Mouse (Mus musculus) kidney, postnatal 0 days (tissue): ENCODE data around the gene 6430531B16Rik. TPM values are rescaled to one million over a fixed set of nuclear protein-coding genes. Genes with fewer than 3 reads are reported as not detected.

Experiments
- ATAC-seq: fragments of 200-750 bp; cut with Nextera tagmentation; replicated peaks from 2 replicates; pipeline ENCODE4 v1.8.0; 2017; ENCODE audit warnings: low read depth, moderate number of reproducible peaks, moderate TSS enrichment, moderate library complexity; ENCODE audit not compliant: low FRiP score
- DNase-seq: peaks from one replicate; pipeline ENCODE4 v3.0.0-alpha.2; 2016; ENCODE audit warnings: low spot score
- H3K27ac ChIP-seq: fragments of 300-500 bp; sonication (generic); 2 replicates; pipeline ENCODE4 v1.5.1; 2014; ENCODE audit warnings: mild to moderate bottlenecking
- H3K27me3 ChIP-seq: fragments of 300-500 bp; sonication (generic); 2 replicates; pipeline ENCODE4 v1.6.1; 2014; ENCODE audit warnings: low read length, mixed read lengths; ENCODE audit not compliant: insufficient read depth
- H3K36me3 ChIP-seq: fragments of 300-500 bp; sonication (generic); 2 replicates; pipeline ENCODE4 v1.6.1; 2014; ENCODE audit warnings: low read length, mixed read lengths; ENCODE audit not compliant: insufficient read depth
- H3K4me1 ChIP-seq: fragments of 300-500 bp; sonication (generic); replicated peaks from 2 replicates; pipeline ENCODE4 v1.6.1; 2014; ENCODE audit warnings: antibody characterized with exemption, low read length, mixed read lengths; ENCODE audit not compliant: insufficient read depth
- H3K4me2 ChIP-seq: fragments of 300-500 bp; sonication (generic); 2 replicates; pipeline ENCODE4 v1.6.1; 2014; ENCODE audit warnings: mild to moderate bottlenecking, low read length, moderate library complexity, mixed read lengths
- H3K4me3 ChIP-seq: fragments of 300-500 bp; sonication (generic); replicated peaks from 2 replicates; pipeline ENCODE4 v1.5.1; 2014; ENCODE audit warnings: low read depth, low read length
- H3K9ac ChIP-seq: fragments of 300-500 bp; sonication (generic); 2 replicates; pipeline ENCODE4 v1.6.1; 2014; ENCODE audit warnings: low read depth, low read length
- H3K9me3 ChIP-seq: fragments of 300-500 bp; sonication (generic); replicated peaks from 2 replicates; pipeline ENCODE4 v1.6.1; 2016; ENCODE audit warnings: low read length, inconsistent platforms, mixed read lengths
- CTCF ChIP-seq: IDR thresholded peaks from 2 replicates; pipeline ENCODE4 v1.5.1; 2016; ENCODE audit warnings: antibody characterized with exemption, low read depth, mild to moderate bottlenecking, moderate library complexity
- WGBS: fragments of 180-500 bp; shearing (Covaris S2); extraction: QIAGEN DNeasy Blood & Tissue Kit; methylation state at CpG from one replicate; pipeline ENCODE4 v1.1.7; 2014; 5-methylcytosine and 5-hydroxymethylcytosine counted together
- polyA plus RNA-seq: library from polyadenylated mRNA; unstranded; fragments of >200 nt; fragmentation: Nextera tagmentation; extraction: Ambion mirVana; gene quantifications from 2 replicates; pipeline ENCODE4 v1.2.1, GENCODE M21; 2015

6430531B16Rik gene
- polyA plus RNA-seq, 1 experiment from 2014 or later, result 0.36 TPM

DNA sequence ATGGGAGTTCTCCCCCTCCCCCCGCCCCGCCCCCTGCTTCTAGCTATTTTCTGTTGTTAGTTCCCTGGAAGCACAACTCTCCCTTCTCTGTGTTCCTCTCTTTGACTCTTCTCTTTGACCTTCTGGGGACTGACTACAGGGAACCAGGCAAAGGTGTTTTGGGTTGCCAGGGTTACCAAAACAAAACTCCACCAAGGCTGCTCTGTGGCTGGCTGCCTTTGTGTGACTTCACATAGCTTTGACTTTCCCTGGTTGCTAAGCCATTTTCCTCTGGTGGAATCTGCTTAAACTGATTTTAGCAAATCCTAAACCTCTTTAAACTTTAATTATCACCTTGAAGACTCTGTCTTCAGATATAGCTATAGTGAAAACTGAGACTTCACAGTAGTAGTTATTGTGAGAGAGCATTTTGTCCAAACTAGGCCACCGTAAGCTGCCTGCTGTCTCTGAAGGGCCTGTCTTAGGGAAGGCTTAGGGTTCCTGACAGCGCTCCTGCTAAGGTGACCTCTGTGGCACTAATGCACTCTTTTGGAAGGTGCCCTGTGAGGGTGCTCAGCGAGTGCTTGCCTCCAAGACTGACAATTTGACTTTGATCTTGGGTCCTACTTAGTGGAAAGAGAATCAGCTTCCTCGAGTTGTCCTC lies 26.4 kb downstream of the 6430531B16Rik start:
- H3K4me2 ChIP-seq, result no peak overlapping the region
- 71% methylated on average over 6 of the region's 6 CpGs for WGBS
- H3K9ac ChIP-seq, result no peak overlapping the region
- no peak for DNase-seq
- H3K4me3 ChIP-seq, result no peak overlapping the region
- no peaks in the 10 kb centered on the region for H3K9me3 ChIP-seq
- H3K27me3 ChIP-seq, result 0 out of 2 replicates have a peak, but pooled peaks cover under 1% of the 10 kb centered on the region
- H3K27ac ChIP-seq, result no peak overlapping the region
- H3K4me1 ChIP-seq, result no peaks in the 10 kb centered on the region
- ATAC-seq, result no peak
- no peak for TF ChIP-seq CTCF
- H3K36me3 ChIP-seq, result no peaks in the 10 kb centered on the region

DNA sequence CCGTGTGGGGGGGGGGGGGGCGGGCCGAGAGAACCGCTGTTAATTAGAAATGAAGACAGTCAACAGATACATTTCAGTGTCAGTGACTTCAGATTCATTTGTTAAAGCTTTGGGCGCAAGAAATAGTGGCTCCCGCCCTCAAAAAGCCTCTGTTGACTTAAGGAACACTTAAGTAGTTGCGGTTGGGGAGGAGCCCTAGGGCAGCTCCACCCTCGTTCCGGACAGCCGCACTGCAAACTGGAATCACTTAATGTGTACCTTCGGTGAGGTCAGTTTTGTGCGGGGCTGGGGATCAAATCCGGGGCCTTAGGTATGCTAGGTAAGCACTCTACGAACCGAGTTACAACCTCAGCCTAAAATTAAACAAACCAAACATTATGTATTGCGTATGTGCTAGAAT lies 27.5 kb downstream of the 6430531B16Rik start:
- ATAC-seq, result 0 out of 2 replicates have a peak, but pooled peaks have one; percentile 19
- H3K36me3 ChIP-seq, result no peaks in the 10 kb centered on the region
- peak overlapping the region; percentile 88 for H3K4me2 ChIP-seq
- H3K4me3 ChIP-seq, result peak overlapping the region; percentile 47
- no peak for TF ChIP-seq CTCF
- WGBS, result 5% methylated on average over 14 of the region's 16 CpGs
- peak overlapping the region; percentile 76 for H3K27ac ChIP-seq
- H3K9me3 ChIP-seq, result no peaks in the 10 kb centered on the region
- H3K4me1 ChIP-seq, result no peaks in the 10 kb centered on the region
- H3K9ac ChIP-seq, result peak overlapping the region; percentile 59; the same call in 1 of the 2 replicates
- 0 out of 2 replicates have a peak, but pooled peaks cover 5% of the 10 kb centered on the region for H3K27me3 ChIP-seq
- DNase-seq, result peak; percentile 65

DNA sequence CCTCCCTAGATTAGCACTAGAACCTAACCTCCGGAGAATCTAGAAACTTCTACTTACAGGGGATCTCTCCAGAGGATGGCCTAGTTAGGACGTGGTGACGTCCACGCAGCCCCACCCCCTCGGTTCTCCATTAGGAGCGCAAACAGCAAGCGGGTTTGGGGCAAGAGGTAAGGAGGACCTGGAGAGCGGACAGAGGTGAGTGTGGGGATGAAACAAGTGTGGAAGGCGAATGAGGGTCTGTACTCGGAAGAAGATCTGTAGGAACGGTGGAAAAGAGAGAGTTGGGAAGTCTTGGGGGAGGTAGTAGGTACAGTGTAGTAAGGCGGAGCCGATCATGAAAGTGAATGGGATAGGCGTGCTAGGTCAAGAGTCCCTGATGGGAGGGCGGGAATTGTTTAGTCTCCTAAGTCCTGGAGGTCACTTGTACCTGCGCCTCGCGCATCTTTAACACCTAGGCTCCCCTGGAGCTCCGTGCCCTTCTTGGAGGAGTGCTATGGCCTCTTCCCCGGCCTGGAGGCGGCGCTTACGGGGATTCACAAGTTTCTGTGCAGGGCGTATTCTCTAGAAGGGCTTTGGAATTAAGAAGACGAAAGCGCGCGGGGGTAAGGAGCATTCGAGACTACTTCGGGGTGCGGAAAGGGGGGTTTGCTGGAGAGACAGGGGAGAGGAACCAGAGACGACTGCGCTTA lies 28.1 kb downstream of the 6430531B16Rik start:
- Histone ChIP-seq H3K4me2 (peak overlapping the region; percentile 88), H3K27ac (peak overlapping the region; percentile 76), H3K27me3 (peaks cover 11% of the 10 kb centered on the region), H3K36me3 (no peaks in the 10 kb centered on the region), H3K9ac (peak overlapping the region; percentile 59), H3K9me3 (no peaks in the 10 kb centered on the region), H3K4me3 (peak overlapping the region; percentile 47), H3K4me1 (no peaks in the 10 kb centered on the region)
- peak; percentile 76 for DNase-seq
- WGBS, result under 1% methylated on average over 33 of the region's 33 CpGs
- no peak for TF ChIP-seq CTCF
- peak; percentile 58; the same call in 1 of the 2 replicates for ATAC-seq

DNA sequence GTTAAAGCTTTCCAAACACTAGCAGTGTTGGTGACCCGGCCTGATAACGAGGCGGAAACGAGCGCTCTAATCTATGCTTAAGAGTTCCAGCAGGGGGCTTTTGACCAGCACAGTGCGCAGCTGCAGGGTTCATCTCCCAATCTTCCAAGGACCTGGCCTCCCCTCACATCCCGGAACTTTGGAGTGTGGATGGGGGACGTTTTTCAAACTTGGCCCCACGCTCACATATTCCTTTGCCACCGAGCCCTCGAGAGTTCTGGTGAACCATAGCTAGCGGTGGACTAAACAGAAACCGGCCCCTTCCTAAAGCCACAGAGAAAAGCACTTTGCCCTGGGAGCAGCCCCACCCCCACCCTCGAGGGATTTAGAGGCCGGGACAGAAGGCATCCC lies 28.7 kb downstream of the 6430531B16Rik start:
- under 1% methylated on average over 15 of the region's 15 CpGs for WGBS
- ATAC-seq (peak; percentile 73), DNase-seq (peak; percentile 92)
- peak; percentile 75 for TF ChIP-seq CTCF
- H3K27me3 ChIP-seq, result peaks cover 16% of the 10 kb centered on the region
- no peaks in the 10 kb centered on the region for H3K4me1 ChIP-seq
- no peaks in the 10 kb centered on the region for H3K9me3 ChIP-seq
- peak overlapping the region; percentile 59 for H3K9ac ChIP-seq
- peak overlapping the region; percentile 47 for H3K4me3 ChIP-seq
- peak overlapping the region; percentile 88 for H3K4me2 ChIP-seq
- peak overlapping the region; percentile 76; the same call in 1 of the 2 replicates for H3K27ac ChIP-seq
- H3K36me3 ChIP-seq, result no peaks in the 10 kb centered on the region

DNA sequence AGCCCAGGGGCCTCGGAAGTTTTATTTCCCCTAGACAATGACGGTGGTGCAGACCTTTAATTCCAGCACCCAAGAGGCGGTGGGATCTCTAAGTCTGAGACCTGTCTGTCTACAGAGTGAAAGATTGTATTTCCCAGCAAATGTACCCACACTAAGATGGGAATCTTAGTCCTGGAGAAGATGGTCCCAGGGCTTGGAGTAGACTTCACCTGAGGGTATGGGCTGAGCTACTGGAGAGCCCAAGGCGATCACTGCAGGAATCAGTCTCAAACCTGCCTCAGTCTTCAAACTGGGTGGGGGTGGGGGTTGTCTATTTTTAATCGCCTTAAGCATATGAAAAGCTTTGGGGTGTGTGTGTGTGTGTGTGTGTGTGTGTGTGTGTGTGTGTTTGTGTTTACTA lies 32.5 kb downstream of the 6430531B16Rik start:
- 44% methylated on average over 5 of the region's 5 CpGs for WGBS
- peaks cover 9% of the 10 kb centered on the region; the same call in 1 of the 2 replicates for H3K4me1 ChIP-seq
- ATAC-seq, result no peak

DNA sequence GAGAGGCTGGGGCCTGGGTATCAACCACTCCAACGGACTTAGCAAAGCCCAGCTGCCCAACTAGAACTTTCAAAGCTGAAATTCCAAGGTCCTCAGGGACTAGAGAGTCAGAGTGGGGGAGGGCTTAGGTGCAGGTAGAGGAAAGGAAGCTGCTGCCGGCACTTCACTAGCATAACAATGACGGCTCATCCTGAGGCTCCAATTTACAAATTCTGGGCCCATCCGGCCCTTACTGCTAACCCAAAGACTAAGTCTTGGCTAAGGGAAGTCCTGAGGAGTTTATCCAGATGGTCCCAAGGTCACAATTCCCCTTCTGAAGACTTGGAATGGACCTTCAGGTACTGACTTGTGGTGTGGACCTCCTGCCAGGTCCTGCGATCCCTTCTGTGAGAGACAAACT lies 33.0 kb downstream of the 6430531B16Rik start:
- Histone ChIP-seq H3K4me3 (no peak overlapping the region), H3K9ac (no peak overlapping the region), H3K9me3 (no peaks in the 10 kb centered on the region), H3K4me2 (no peak overlapping the region), H3K4me1 (peaks cover 9% of the 10 kb centered on the region; the same call in 1 of the 2 replicates), H3K27me3 (peaks cover 45% of the 10 kb centered on the region), H3K36me3 (no peaks in the 10 kb centered on the region), H3K27ac (no peak overlapping the region)
- WGBS, result 27% methylated on average over 5 of the region's 5 CpGs
- no peak for DNase-seq
- TF ChIP-seq CTCF, result no peak
- no peak for ATAC-seq

More for the DNA sequence above, 32.5 kb downstream of the 6430531B16Rik start:
- Histone ChIP-seq H3K27ac (no peak overlapping the region), H3K9ac (no peak overlapping the region), H3K4me2 (no peak overlapping the region), H3K4me3 (no peak overlapping the region), H3K9me3 (no peaks in the 10 kb centered on the region), H3K36me3 (no peaks in the 10 kb centered on the region), H3K27me3 (peaks cover 45% of the 10 kb centered on the region)
- no peak for TF ChIP-seq CTCF
- DNase-seq, result no peak
